Mouse (Mus musculus) liver, postnatal 0 days (tissue): Measurements from ENCODE around the gene Slc39a11. TPM values are rescaled to one million over a fixed set of nuclear protein-coding genes. Genes with fewer than 3 reads are reported as not detected.

Source experiments
- ATAC-seq: fragments of 200-750 bp; cut with Nextera tagmentation; 2 replicates; pipeline ENCODE4 v1.8.0; 2017; ENCODE audit warnings: mild to moderate bottlenecking, moderate library complexity
- DNase-seq: peaks from one replicate; pipeline ENCODE4 v3.0.0-alpha.2; 2016
- H3K27ac ChIP-seq: fragments of 300-500 bp; sonication (generic); 2 replicates; pipeline ENCODE4 v1.5.1; 2014; ENCODE audit warnings: antibody characterized with exemption, moderate library complexity, mild to moderate bottlenecking, low read depth
- H3K27me3 ChIP-seq: fragments of 300-500 bp; sonication (generic); 2 replicates; pipeline ENCODE4 v1.6.1; 2014; ENCODE audit warnings: low read length, control low read depth, mixed read lengths; ENCODE audit not compliant: insufficient read depth
- H3K36me3 ChIP-seq: fragments of 300-500 bp; sonication (generic); replicated peaks from 2 replicates; pipeline ENCODE4 v1.6.1; 2014; ENCODE audit warnings: mild to moderate bottlenecking, control low read depth, low read length, moderate library complexity, mixed read lengths; ENCODE audit not compliant: insufficient read depth
- H3K4me1 ChIP-seq: fragments of 300-500 bp; sonication (generic); 2 replicates; pipeline ENCODE4 v1.6.1; 2014; ENCODE audit warnings: antibody characterized with exemption, mild to moderate bottlenecking, control low read depth; ENCODE audit not compliant: insufficient read depth
- H3K4me2 ChIP-seq: fragments of 300-500 bp; sonication (generic); 2 replicates; pipeline ENCODE4 v1.6.1; 2014; ENCODE audit warnings: low read depth, mild to moderate bottlenecking, low read length, moderate library complexity, mixed read lengths
- H3K4me3 ChIP-seq: fragments of 300-500 bp; sonication (generic); 2 replicates; pipeline ENCODE4 v1.5.1; 2014; ENCODE audit warnings: low read depth, low read length
- H3K9ac ChIP-seq: fragments of 300-500 bp; sonication (generic); replicated peaks from 2 replicates; pipeline ENCODE4 v1.6.1; 2014; ENCODE audit warnings: mild to moderate bottlenecking, moderate library complexity
- H3K9me3 ChIP-seq: fragments of 300-500 bp; sonication (generic); 2 replicates; pipeline ENCODE4 v1.6.1; 2016; ENCODE audit warnings: mild to moderate bottlenecking, control low read depth, low read length, mixed read lengths
- CTCF ChIP-seq: sonication (generic); IDR thresholded peaks from 2 replicates; pipeline ENCODE4 v1.5.1; 2016; ENCODE audit warnings: antibody characterized with exemption, low read depth
- EP300 ChIP-seq: IDR thresholded peaks from 2 replicates; pipeline ENCODE4 v1.6.1; 2016; ENCODE audit warnings: antibody characterized with exemption, low read depth, mild to moderate bottlenecking
- WGBS: fragments of 180-500 bp; shearing (Covaris S2); extraction: QIAGEN DNeasy Blood & Tissue Kit; methylation state at CpG from one replicate; pipeline ENCODE4 v1.1.7; 2014; ENCODE audit not compliant: insufficient replicate concordance; 5-methylcytosine and 5-hydroxymethylcytosine counted together
- polyA plus RNA-seq: library from polyadenylated mRNA; unstranded; fragments of >200 nt; fragmentation: Nextera tagmentation; extraction: Ambion mirVana; gene quantifications from 2 replicates; pipeline ENCODE4 v1.2.1, GENCODE M21; 2015

The Slc39a11 gene
- polyA plus RNA-seq, 1 experiment from 2014 or later = 10.9 TPM

DNA sequence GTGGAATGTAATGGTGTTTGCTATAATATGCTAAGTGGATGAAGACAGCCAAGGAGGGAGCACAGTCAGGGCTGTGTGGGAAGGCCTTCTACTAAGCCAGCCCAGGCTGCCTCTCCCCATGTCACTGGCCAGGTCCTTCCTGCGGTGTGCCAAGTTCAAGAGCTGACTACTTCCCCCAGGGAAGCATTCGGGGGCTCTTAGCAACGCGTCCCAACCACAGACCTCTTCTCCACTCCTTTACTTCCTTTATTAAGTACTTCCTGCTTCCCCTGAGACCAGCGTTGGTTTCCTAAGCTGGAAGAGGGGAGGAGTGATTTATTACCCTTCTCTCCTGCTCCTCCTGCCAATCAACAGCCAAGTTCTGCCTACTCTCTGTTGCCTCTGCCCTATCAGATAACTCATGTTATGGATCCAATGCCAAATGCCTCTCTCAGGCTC is 315.4 kb downstream of the Slc39a11 start:
- H3K27me3 ChIP-seq = no peaks in the 10 kb centered on the region
- H3K9ac ChIP-seq = no peak overlapping the region
- DNase-seq = no peak
- H3K4me2 ChIP-seq = no peak overlapping the region
- TF ChIP-seq CTCF (no peak), EP300 (no peak)
- no peak for ATAC-seq
- 24% methylated on average over 5 of the region's 5 CpGs for WGBS
- no peaks in the 10 kb centered on the region for H3K9me3 ChIP-seq
- H3K27ac ChIP-seq = no peak overlapping the region
- no peak overlapping the region for H3K4me3 ChIP-seq
- H3K36me3 ChIP-seq = no peaks in the 10 kb centered on the region
- no peaks in the 10 kb centered on the region for H3K4me1 ChIP-seq

GRCm38 (mm10) chr11:113333535-113333934 is 316.3 kb downstream of the Slc39a11 start:
- Histone ChIP-seq H3K4me1 (no peaks in the 10 kb centered on the region), H3K36me3 (no peaks in the 10 kb centered on the region), H3K9me3 (no peaks in the 10 kb centered on the region), H3K27me3 (no peaks in the 10 kb centered on the region), H3K4me3 (no peak overlapping the region), H3K27ac (no peak overlapping the region), H3K4me2 (no peak overlapping the region), H3K9ac (no peak overlapping the region)
- WGBS = 75% methylated on average over 9 of the region's 9 CpGs
- DNase-seq (no peak), ATAC-seq (no peak)
- TF ChIP-seq CTCF = no peak
- no peak for TF ChIP-seq EP300

DNA sequence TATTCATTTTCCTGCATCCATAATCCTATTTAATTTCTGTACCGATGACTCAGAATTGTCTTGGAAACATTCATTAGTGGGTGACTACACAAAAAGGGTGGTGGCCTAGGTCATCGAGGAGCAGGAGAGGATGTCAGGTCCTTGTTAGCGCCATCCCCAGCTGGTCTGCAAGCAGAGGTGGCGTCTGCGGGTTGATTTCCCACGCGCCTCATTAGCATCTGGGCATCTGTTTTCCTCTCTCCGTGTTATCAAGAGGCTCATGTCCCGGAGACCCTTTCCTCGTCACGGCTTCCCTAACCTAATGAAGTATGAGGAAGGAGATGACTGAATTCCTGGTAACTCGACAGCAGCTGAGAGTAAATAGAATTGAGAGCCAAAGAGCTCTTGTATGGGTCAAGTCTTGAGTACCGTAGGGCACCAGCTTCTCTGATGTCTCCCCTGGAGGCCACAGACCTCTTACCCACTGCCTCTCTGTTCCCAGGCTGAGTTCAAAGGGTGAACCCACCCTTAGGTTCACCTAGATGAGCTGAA is 319.8 kb downstream of the Slc39a11 start:
- no peaks in the 10 kb centered on the region for H3K27me3 ChIP-seq
- no peak for TF ChIP-seq EP300
- ATAC-seq = 0 out of 2 replicates have a peak, but pooled peaks have one; percentile 10
- H3K27ac ChIP-seq = no peak overlapping the region
- no peak overlapping the region for H3K9ac ChIP-seq
- no peak overlapping the region for H3K4me2 ChIP-seq
- no peaks in the 10 kb centered on the region for H3K36me3 ChIP-seq
- no peak for DNase-seq
- no peak overlapping the region for H3K4me3 ChIP-seq
- no peaks in the 10 kb centered on the region for H3K4me1 ChIP-seq
- no peaks in the 10 kb centered on the region for H3K9me3 ChIP-seq
- 74% methylated on average over 13 of the region's 13 CpGs for WGBS

DNA sequence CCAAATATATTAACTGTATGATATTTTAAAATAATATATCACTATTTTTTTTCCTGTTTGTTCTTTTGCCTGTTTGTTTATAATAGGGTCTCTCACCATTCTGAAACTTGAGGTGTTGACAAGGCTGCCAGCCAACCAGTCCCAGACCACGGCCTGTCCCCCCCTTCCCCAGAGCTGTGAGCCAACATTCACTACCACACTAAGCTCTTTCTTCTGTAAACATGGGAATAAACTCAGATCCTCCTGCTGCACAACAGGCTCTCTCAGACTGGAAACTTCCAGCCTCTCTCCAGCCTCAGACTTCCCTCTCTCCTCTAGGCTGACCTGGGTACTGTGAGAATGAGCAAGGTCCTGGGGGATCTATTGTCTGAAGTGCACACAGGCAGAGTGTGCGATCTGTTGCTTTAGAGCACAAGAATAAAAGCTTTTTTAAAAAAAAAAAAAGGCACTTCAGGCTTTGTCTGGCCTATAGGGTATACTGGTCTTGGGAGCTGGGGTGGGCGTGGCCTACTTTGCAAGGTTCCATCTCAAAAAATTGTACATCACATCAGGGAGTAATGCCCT is 322.3 kb downstream of the Slc39a11 start:
- Histone ChIP-seq H3K36me3 (no peaks in the 10 kb centered on the region), H3K4me3 (no peak overlapping the region), H3K4me2 (no peak overlapping the region), H3K9me3 (no peaks in the 10 kb centered on the region), H3K27me3 (no peaks in the 10 kb centered on the region), H3K9ac (no peak overlapping the region), H3K4me1 (no peaks in the 10 kb centered on the region), H3K27ac (no peak overlapping the region)
- no peak for DNase-seq
- ATAC-seq = no peak
- TF ChIP-seq CTCF = no peak
- no peak for TF ChIP-seq EP300
- 69% methylated on average over 3 of the region's 3 CpGs for WGBS

DNA sequence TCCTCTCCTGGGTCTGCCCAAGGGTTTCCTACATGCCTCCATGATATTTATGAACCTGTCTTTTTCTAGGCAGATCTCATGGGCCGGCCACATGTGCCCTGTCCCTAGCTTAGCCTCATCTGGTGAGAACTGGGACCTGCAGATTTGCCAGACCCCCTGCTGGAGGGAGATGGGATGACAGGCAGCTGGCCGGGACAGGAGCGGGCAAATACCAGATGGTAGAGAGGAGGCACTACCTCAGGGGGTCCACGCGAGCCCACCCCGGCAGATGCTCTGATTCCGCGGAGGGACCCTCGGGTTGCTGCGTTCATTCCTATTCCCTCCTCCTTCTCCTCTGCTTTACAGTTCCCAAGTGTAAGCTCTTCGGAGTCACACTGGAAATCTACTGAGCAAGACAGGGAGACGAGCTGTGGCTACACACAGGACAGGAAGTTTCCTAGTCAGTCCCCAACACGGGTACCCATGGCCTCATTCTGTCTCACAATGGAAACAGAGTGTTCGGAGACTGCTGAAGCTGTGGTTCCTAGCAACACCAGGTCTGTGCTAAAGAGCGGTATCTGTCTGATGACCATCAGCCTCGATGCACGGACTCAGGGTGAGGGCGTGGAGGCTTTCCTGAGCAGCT is 323.4 kb downstream of the Slc39a11 start:
- H3K27me3 ChIP-seq = no peaks in the 10 kb centered on the region
- TF ChIP-seq CTCF = peak; percentile 82
- no peak for TF ChIP-seq EP300
- no peak overlapping the region for H3K4me3 ChIP-seq
- no peaks in the 10 kb centered on the region for H3K36me3 ChIP-seq
- WGBS = 30% methylated on average over 18 of the region's 18 CpGs
- no peaks in the 10 kb centered on the region for H3K4me1 ChIP-seq
- no peak overlapping the region for H3K9ac ChIP-seq
- ATAC-seq = no peak
- peak; percentile 75 for DNase-seq
- peak overlapping the region; percentile 22; the same call in 1 of the 2 replicates for H3K4me2 ChIP-seq
- H3K9me3 ChIP-seq = no peaks in the 10 kb centered on the region
- no peak overlapping the region for H3K27ac ChIP-seq

- H3K4me1 ChIP-seq = no peaks in the 10 kb centered on the region
- no peak overlapping the region for H3K27ac ChIP-seq
- no peak overlapping the region for H3K4me3 ChIP-seq
- H3K9me3 ChIP-seq = peaks cover 4% of the 10 kb centered on the region
- H3K27me3 ChIP-seq = no peaks in the 10 kb centered on the region
- WGBS = 71% methylated on average over 3 of the region's 3 CpGs
- ATAC-seq = no peak
- no peak overlapping the region for H3K9ac ChIP-seq
- no peaks in the 10 kb centered on the region for H3K36me3 ChIP-seq
- no peak overlapping the region for H3K4me2 ChIP-seq
- no peak for DNase-seq
- TF ChIP-seq CTCF (no peak), EP300 (no peak)
Measured at GRCm38 (mm10) chr11:113321601-113322000, 328.3 kb downstream of the Slc39a11 start.
